Mouse (Mus musculus) MEL (cell line): ENCODE results near the gene OR5BS1P. TPM values are rescaled to one million over a fixed set of nuclear protein-coding genes. Genes with fewer than 3 reads are reported as not detected.

Source experiments
- DNase-seq: peaks from one replicate; pipeline ENCODE4 v3.0.0; 2011; ENCODE audit warnings: low read depth, low spot score
- H3K27ac ChIP-seq: 2 replicates; pipeline ENCODE4 v1.5.1; 2012; ENCODE audit warnings: low read depth, mild to moderate bottlenecking, control low read depth, low read length, moderate library complexity; ENCODE audit not compliant: control insufficient read depth
- H3K27me3 ChIP-seq, 2 experiments: fragments of 150-350 bp in 1 of 2; sonication (generic) in 1 of 2; 2 replicates each; pipeline ENCODE4 v1.6.1; 2012; ENCODE audit warnings: low read length in 2 of 2, mild to moderate bottlenecking in 2 of 2, improper control_type of control experiment in 1 of 2, moderate library complexity in 1 of 2; ENCODE audit not compliant: insufficient read depth in 2 of 2, control insufficient read depth in 1 of 2
- H3K36me3 ChIP-seq, 2 experiments: 2 replicates each; pipeline ENCODE4 v1.6.1; 2012 to 2014; ENCODE audit warnings: low read length in 2 of 2, improper control_type of control experiment in 1 of 2, inconsistent platforms in 1 of 2, mild to moderate bottlenecking in 1 of 2; ENCODE audit not compliant: insufficient read depth in 2 of 2, control insufficient read depth in 1 of 2
- H3K4me1 ChIP-seq, 2 experiments: fragments of 150-350 bp in 1 of 2; sonication (generic) in 1 of 2; 2 replicates each; pipeline ENCODE4 v1.6.1; 2012; ENCODE audit warnings: low read length in 2 of 2, improper control_type of control experiment in 1 of 2, mild to moderate bottlenecking in 1 of 2; ENCODE audit not compliant: insufficient read depth in 2 of 2, control insufficient read depth in 1 of 2
- H3K4me3 ChIP-seq, 2 experiments: fragments of 150-350 bp in 1 of 2; sonication (generic) in 1 of 2; 2 replicates each; pipeline ENCODE4 v1.5.1; 2012; ENCODE audit warnings: low read depth in 2 of 2, low read length in 2 of 2, mild to moderate bottlenecking in 2 of 2, moderate library complexity in 2 of 2, control low read depth in 1 of 2, improper control_type of control experiment in 1 of 2; ENCODE audit not compliant: control insufficient read depth in 1 of 2, insufficient read depth in 1 of 2
- H3K79me2 ChIP-seq: 2 replicates; pipeline ENCODE4 v1.6.1; 2012; ENCODE audit warnings: mild to moderate bottlenecking, low read length, moderate library complexity; ENCODE audit not compliant: control insufficient read depth, poor library complexity, insufficient read depth
- H3K9ac ChIP-seq: 2 replicates; pipeline ENCODE4 v1.6.1; 2012; ENCODE audit warnings: low read depth, mild to moderate bottlenecking, control low read depth, low read length, moderate library complexity; ENCODE audit not compliant: control insufficient read depth, poor library complexity, severe bottlenecking
- H3K9me3 ChIP-seq: fragments of 150-350 bp; sonication (generic); replicated peaks from 2 replicates; pipeline ENCODE4 v1.6.1; 2012; ENCODE audit warnings: mild to moderate bottlenecking, low read length, improper control_type of control experiment, moderate library complexity; ENCODE audit not compliant: insufficient read depth
- CHD1 ChIP-seq: IDR thresholded peaks from 2 replicates; pipeline ENCODE4 v1.6.1; 2012; ENCODE audit warnings: low read depth, mild to moderate bottlenecking, inconsistent platforms, low read length, improper control_type of control experiment
- E2F4 ChIP-seq: IDR thresholded peaks from 2 replicates; pipeline ENCODE4 v1.6.1; 2011; ENCODE audit warnings: low read depth, low read length, improper control_type of control experiment, borderline replicate concordance
- ETS1 ChIP-seq: IDR thresholded peaks from 2 replicates; pipeline ENCODE4 v1.6.1; 2012; ENCODE audit warnings: low read depth, mild to moderate bottlenecking, inconsistent platforms, low read length, improper control_type of control experiment, moderate library complexity
- KAT2A ChIP-seq: conservative IDR thresholded peaks from 2 replicates; pipeline ENCODE4 v1.6.1; 2012; ENCODE audit warnings: low read depth, low read length, improper control_type of control experiment, inconsistent platforms
- MAX ChIP-seq: IDR thresholded peaks from 2 replicates; pipeline ENCODE4 v1.6.1; 2011; ENCODE audit warnings: low read length, improper control_type of control experiment
- MEF2A ChIP-seq: IDR thresholded peaks from 2 replicates; pipeline ENCODE4 v1.6.1; 2014; ENCODE audit warnings: low read depth, mild to moderate bottlenecking, inconsistent platforms, low read length, improper control_type of control experiment; ENCODE audit not compliant: poor library complexity, insufficient replicate concordance, severe bottlenecking; ENCODE audit errors: extremely low read depth
- NELFE ChIP-seq: IDR thresholded peaks from 2 replicates; pipeline ENCODE4 v1.6.1; 2011; ENCODE audit warnings: low read depth, low read length, improper control_type of control experiment
- POLR2AphosphoS2 ChIP-seq: IDR thresholded peaks from 2 replicates; pipeline ENCODE4 v1.6.1; 2011; ENCODE audit warnings: low read length, improper control_type of control experiment
- POLR2AphosphoS5 ChIP-seq: IDR thresholded peaks from 2 replicates; pipeline ENCODE4 v1.6.1; 2012; ENCODE audit warnings: low read depth, borderline replicate concordance, mild to moderate bottlenecking, inconsistent platforms, low read length, moderate library complexity, mixed read lengths
- UBTF ChIP-seq: IDR thresholded peaks from 2 replicates; pipeline ENCODE4 v1.6.1; 2012; ENCODE audit warnings: low read depth, mild to moderate bottlenecking, inconsistent platforms, low read length, improper control_type of control experiment, moderate library complexity, borderline replicate concordance; ENCODE audit not compliant: insufficient read depth
- ZNF384 ChIP-seq: IDR thresholded peaks from 2 replicates; pipeline ENCODE4 v1.6.1; 2012; ENCODE audit warnings: low read depth, mild to moderate bottlenecking, inconsistent platforms, low read length, improper control_type of control experiment
- polyA plus RNA-seq, 2 experiments: library from polyadenylated mRNA; stranded (reverse) in 1 of 2; unstranded in 1 of 2; fragments of >175 nt in 1 of 2; fragments of >200 nt in 1 of 2; gene quantifications; 2 replicates each; pipeline versions ENCODE4 v1.2.1 to v1.2.4; 2012; ENCODE audit warnings: low replicate concordance in 2 of 2, low read depth in 1 of 2; ENCODE audit not compliant: insufficient read length in 2 of 2, insufficient read depth in 1 of 2, missing spikeins in 1 of 2
- total RNA-seq: library from RNA; depleted of rRNA; stranded (reverse); fragments of 300-350 nt; gene quantifications from 2 replicates; pipeline ENCODE4 v1.2.3, GENCODE M21; 2012; rRNA removed

The OR5BS1P gene
- total and polyA plus RNA-seq, 3 experiments, result 0.04 TPM; not detected in 2

- DNase-seq, result peak; percentile 59
Measured at GRCm38 (mm10) chr15:98526057-98526456, 56.4 kb downstream of the OR5BS1P start.

GRCm38 (mm10) chr15:98527056-98527771 lies 57.5 kb downstream of the OR5BS1P start:
- Histone ChIP-seq H3K36me3 (peaks cover 59 to 81% of the 10 kb centered on the region in 2 experiments), H3K27ac (no peak overlapping the region), H3K4me1 (peaks cover 3 to 11% of the 10 kb centered on the region in 2 experiments; a peak in 3 of 4 replicates), H3K4me3 (no peak overlapping the region), H3K9ac (no peak overlapping the region), H3K27me3 (no peaks in the 10 kb centered on the region), H3K79me2 (peaks cover 49% of the 10 kb centered on the region), H3K9me3 (no peaks in the 10 kb centered on the region)
- DNase-seq, result no peak
- TF ChIP-seq ZNF384 (peak; percentile 73; the same call in 1 of the 2 replicates), ETS1 (no peak)

More at GRCm38 (mm10) chr15:98526057-98526456, 56.4 kb downstream of the OR5BS1P start:
- Histone ChIP-seq H3K9me3 (no peaks in the 10 kb centered on the region), H3K36me3 (peaks cover 47 to 80% of the 10 kb centered on the region in 2 experiments), H3K9ac (no peak overlapping the region), H3K4me3 (no peak overlapping the region), H3K79me2 (peaks cover 42% of the 10 kb centered on the region), H3K27ac (no peak overlapping the region), H3K27me3 (no peaks in the 10 kb centered on the region), H3K4me1 (peaks cover 0 to 3% of the 10 kb centered on the region in 2 experiments; a peak in 2 of 4 replicates)
- no peak for TF ChIP-seq E2F4
- TF ChIP-seq UBTF, result no peak
- TF ChIP-seq ETS1, result 0 out of 2 replicates have a peak, but pooled peaks have one; percentile 3
- no peak for TF ChIP-seq MEF2A
- TF ChIP-seq POLR2AphosphoS5, result no peak
- TF ChIP-seq, all 39 proteins: peak for 1

GRCm38 (mm10) chr15:98528066-98528563 lies 58.4 kb downstream of the OR5BS1P start:
- H3K9ac ChIP-seq, result no peak overlapping the region
- TF ChIP-seq POLR2AphosphoS2 (no peak), NELFE (no peak), E2F4 (no peak), MAX (no peak), POLR2AphosphoS5 (no peak), KAT2A (no peak), CHD1 (no peak)
- TF ChIP-seq, all 39 proteins: peak for 0
- Histone ChIP-seq H3K79me2 (peaks cover 58% of the 10 kb centered on the region), H3K9me3 (no peaks in the 10 kb centered on the region), H3K4me3 (no peak overlapping the region), H3K4me1 (peaks cover 3 to 11% of the 10 kb centered on the region in 2 experiments; a peak in 3 of 4 replicates), H3K27ac (no peak overlapping the region), H3K27me3 (no peaks in the 10 kb centered on the region), H3K36me3 (peaks cover 58 to 76% of the 10 kb centered on the region in 2 experiments)
- no peak for DNase-seq

Other genes with a start within 250 kb of the OR5BS1P start
- gene Gm44579, start 248.9 kb upstream of the OR5BS1P start, total RNA-seq, result not detected in 2 replicates
- gene Gm44579, start 248.9 kb upstream of the OR5BS1P start, polyA plus RNA-seq, result not detected
- gene Olfr287, start 248.8 kb upstream of the OR5BS1P start, total RNA-seq, result not detected in 2 replicates
- not detected for gene Olfr287, start 248.8 kb upstream of the OR5BS1P start, polyA plus RNA-seq
- gene Olfr286, start 235.4 kb upstream of the OR5BS1P start, total RNA-seq, result not detected in 2 replicates
- gene Olfr286, start 235.4 kb upstream of the OR5BS1P start, polyA plus RNA-seq, result under 1 TPM in 1 of 2 experiments, not detected in 1; 0.04 TPM
- gene H1fnt, start 212.6 kb upstream of the OR5BS1P start, total RNA-seq, result not detected in 2 replicates
- gene H1fnt, start 212.6 kb upstream of the OR5BS1P start, polyA plus RNA-seq, result not detected
- not detected in 2 replicates for gene Zfp641, start 173.7 kb upstream of the OR5BS1P start, total RNA-seq
- gene Zfp641, start 173.7 kb upstream of the OR5BS1P start, polyA plus RNA-seq, result not detected
- 0.07 TPM in 1 of 2 replicates, not detected in the other for gene Olfr285, start 152.5 kb upstream of the OR5BS1P start, total RNA-seq
- gene Olfr285, start 152.5 kb upstream of the OR5BS1P start, polyA plus RNA-seq, result under 1 TPM in 1 of 2 experiments, not detected in 1; 0.01 TPM
- gene Olfr284, start 128.9 kb upstream of the OR5BS1P start, total RNA-seq, result not detected in 2 replicates
- gene Olfr284, start 128.9 kb upstream of the OR5BS1P start, polyA plus RNA-seq, result not detected
- gene Olfr283, start 89.0 kb upstream of the OR5BS1P start, total RNA-seq, result 0.20 and 0.46 TPM in 2 replicates
- gene Olfr283, start 89.0 kb upstream of the OR5BS1P start, polyA plus RNA-seq, result under 1 TPM in 1 of 2 experiments, not detected in 1; 0.11 TPM
- not detected in 2 replicates for gene Olfr282, start 38.7 kb upstream of the OR5BS1P start, total RNA-seq
- gene Olfr282, start 38.7 kb upstream of the OR5BS1P start, polyA plus RNA-seq, result under 1 TPM in 1 of 2 experiments, not detected in 1; 0.18 TPM
- 0.08 TPM in 1 of 2 replicates, not detected in the other for gene Olfr281, start 17.3 kb upstream of the OR5BS1P start, total RNA-seq
- under 1 TPM in 1 of 2 experiments, not detected in 1; 0.40 TPM for gene Olfr281, start 17.3 kb upstream of the OR5BS1P start, polyA plus RNA-seq
- gene Lalba, start 12.8 kb downstream of the OR5BS1P start, total RNA-seq, result not detected in 2 replicates
- not detected for gene Lalba, start 12.8 kb downstream of the OR5BS1P start, polyA plus RNA-seq
- under 0.01 TPM in 1 of 2 replicates, not detected in the other for gene Olfr279, start 22.5 kb downstream of the OR5BS1P start, total RNA-seq
- 10 to 100 TPM in 1 of 2 experiments, under 1 TPM in 1; 0.03 to 81.4 TPM for gene Olfr279, start 22.5 kb downstream of the OR5BS1P start, polyA plus RNA-seq
- gene Kansl2, start 64.4 kb downstream of the OR5BS1P start, total RNA-seq, result 150 and 157 TPM in 2 replicates
- gene Kansl2, start 64.4 kb downstream of the OR5BS1P start, polyA plus RNA-seq, result 100 to 1,000 TPM in 1 of 2 experiments, not detected in 1; 170 TPM
- 40.5 and 44.0 TPM in 2 replicates for gene Ccnt1, start 101.0 kb downstream of the OR5BS1P start, total RNA-seq
- gene Ccnt1, start 101.0 kb downstream of the OR5BS1P start, polyA plus RNA-seq, result 10 to 100 TPM; 19.5 to 63.2 TPM
- gene 4930415O20Rik, start 101.1 kb downstream of the OR5BS1P start, total RNA-seq, result 0.50 TPM in 1 of 2 replicates, not detected in the other
- gene 4930415O20Rik, start 101.1 kb downstream of the OR5BS1P start, polyA plus RNA-seq, result under 1 TPM in 1 of 2 experiments, not detected in 1; 0.31 TPM
- 58.9 and 76.0 TPM in 2 replicates for gene Adcy6, start 140.2 kb downstream of the OR5BS1P start, total RNA-seq
- gene Adcy6, start 140.2 kb downstream of the OR5BS1P start, polyA plus RNA-seq, result 10 to 100 TPM in 1 of 2 experiments, not detected in 1; 77.3 TPM
- 1.4 TPM in 2 replicates for gene Cacnb3, start 160.9 kb downstream of the OR5BS1P start, total RNA-seq
- gene Cacnb3, start 160.9 kb downstream of the OR5BS1P start, polyA plus RNA-seq, result 1 to 10 TPM in 1 of 2 experiments, not detected in 1; 8.5 TPM
- gene Ddx23, start 193.0 kb downstream of the OR5BS1P start, total RNA-seq, result 193 and 213 TPM in 2 replicates
- 100 to 1,000 TPM; 194 to 252 TPM for gene Ddx23, start 193.0 kb downstream of the OR5BS1P start, polyA plus RNA-seq
- 5.8 and 6.0 TPM in 2 replicates for gene Rnd1, start 207.6 kb downstream of the OR5BS1P start, total RNA-seq
- 1 to 10 TPM in 1 of 2 experiments, not detected in 1; 5.5 TPM for gene Rnd1, start 207.6 kb downstream of the OR5BS1P start, polyA plus RNA-seq
- gene Ccdc65, start 238.3 kb downstream of the OR5BS1P start, total RNA-seq, result not detected in 2 replicates
- under 1 TPM in 1 of 2 experiments, not detected in 1; 0.13 TPM for gene Ccdc65, start 238.3 kb downstream of the OR5BS1P start, polyA plus RNA-seq